Mouse (Mus musculus) cerebellum, postnatal 25 days (tissue): ENCODE data around the gene Uevld.
A peak's percentile ranks its signal among the peaks of the same experiment; 100 is the strongest.
"Not testable (repeated sequence)": the region's sequence is repeated elsewhere in the genome, so short reads cannot be mapped to it uniquely, and the experiment has no call there.

Source experiments
- DNase-seq, 2 experiments: peaks; one replicate each; pipeline ENCODE4 v3.0.0; 2021; ENCODE audit warnings: mixed read lengths in 2 of 2

Uevld gene

GRCm38 (mm10) chr7:46957831-46958691 is at the start of gene Uevld:
Uevld (minus strand) TSS chr7:46958527.
- peak; percentile 98 to 99 for DNase-seq

GRCm38 (mm10) chr7:47007818-47008167 is 49.5 kb upstream of the Uevld start:
- no peak for DNase-seq

DNA sequence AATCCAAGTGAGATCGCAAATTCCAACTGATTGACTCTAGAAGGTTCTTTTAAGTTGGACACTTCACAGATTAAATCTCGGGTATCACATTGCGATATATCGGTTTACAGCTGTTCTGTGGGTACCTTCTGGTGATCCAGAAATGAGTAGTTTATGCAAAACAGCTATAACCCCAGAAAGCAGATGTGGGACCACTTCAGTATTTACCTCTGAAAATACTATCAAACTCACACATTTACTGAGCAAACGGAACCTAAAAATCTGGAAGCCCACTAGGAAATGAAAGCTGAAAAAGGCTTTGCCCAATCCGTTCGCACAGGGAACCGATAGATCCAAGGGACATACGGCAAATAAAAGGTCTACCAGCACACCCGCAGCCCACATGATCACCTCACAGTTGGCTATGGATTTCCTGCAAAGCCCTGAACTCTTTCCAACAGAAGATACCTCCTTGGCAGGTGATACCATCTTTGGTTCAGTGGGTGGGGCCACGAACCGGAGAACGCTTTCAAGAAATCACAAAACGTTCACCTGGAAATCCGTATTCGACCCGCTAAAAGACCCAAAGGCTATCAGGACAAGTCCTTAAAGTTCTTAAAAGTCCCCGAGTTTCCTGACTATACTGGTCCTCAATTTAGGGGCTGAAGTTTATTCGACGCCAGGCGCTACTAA is 48.9 kb upstream of the Uevld start:
- peak in 1 of 2 experiments; percentile 41 for DNase-seq

GRCm38 (mm10) chr7:47003411-47004115 is 45.2 kb upstream of the Uevld start:
- no peak for DNase-seq

DNA sequence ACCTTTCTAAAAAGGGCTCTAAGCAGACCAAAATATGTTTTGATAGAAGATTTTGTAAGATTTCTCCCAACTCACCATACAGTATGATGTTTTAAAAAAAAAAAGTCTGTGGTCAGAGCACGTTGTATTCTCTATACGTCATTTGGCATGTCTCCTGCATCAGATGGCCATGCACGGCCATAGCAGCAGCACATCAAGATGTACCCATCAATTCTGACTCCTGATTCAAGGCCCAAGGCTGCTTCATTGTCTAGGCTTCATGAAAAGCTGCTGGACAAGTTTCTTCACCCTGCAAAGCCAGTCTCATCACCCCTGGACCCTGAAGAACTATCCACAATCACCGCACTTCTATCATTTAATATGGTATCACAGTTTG is 43.6 kb upstream of the Uevld start:
- DNase-seq, result no peak

- DNase-seq, result no peak
Observed at GRCm38 (mm10) chr7:47001125-47001899, 43.0 kb upstream of the Uevld start.

DNA sequence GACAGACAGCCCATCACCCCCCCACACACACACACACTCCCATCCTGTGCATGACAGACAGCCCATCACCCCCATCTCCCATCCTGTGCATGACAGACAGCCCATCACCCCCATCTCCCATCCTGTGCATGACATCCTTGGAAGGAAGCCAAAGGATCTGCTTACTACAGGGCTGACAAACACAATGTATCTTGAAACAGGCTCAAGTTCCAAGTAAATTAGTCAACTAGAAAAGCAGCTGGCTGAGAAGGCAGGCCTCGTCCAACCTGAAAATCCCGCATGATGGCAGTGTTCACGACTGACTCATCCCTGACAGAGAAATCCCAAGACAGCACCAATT is 42.3 kb upstream of the Uevld start:
- DNase-seq, result no peak

GRCm38 (mm10) chr7:46999983-47000643 is 41.8 kb upstream of the Uevld start:
- no peak for DNase-seq

GRCm38 (mm10) chr7:46998942-46999341 is 40.6 kb upstream of the Uevld start:
- DNase-seq, result no peak

GRCm38 (mm10) chr7:46997644-46998395 is 39.5 kb upstream of the Uevld start:
- DNase-seq, result peak; percentile 85 to 86

DNA sequence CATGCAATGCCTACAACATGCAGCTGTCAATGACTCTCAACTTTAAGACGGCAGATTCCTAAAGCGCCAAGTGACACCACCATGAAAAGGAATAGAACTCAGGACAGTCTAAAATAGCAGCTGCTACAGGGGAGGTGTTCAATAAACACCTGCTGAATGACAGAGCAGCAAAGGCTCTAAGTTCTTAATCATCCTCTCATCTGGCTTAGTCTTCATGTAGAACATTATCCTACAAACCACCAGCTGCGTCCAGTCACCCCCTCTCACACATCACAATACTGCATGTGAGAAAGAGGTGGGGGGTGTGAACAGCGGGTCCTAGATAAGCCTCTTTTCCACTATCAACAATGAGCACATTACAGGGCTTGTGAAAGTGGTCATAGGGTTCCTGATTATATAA is 38.7 kb upstream of the Uevld start:
- no peak for DNase-seq

- DNase-seq, result no peak
Observed at GRCm38 (mm10) chr7:46995558-46995957, 37.2 kb upstream of the Uevld start.

DNA sequence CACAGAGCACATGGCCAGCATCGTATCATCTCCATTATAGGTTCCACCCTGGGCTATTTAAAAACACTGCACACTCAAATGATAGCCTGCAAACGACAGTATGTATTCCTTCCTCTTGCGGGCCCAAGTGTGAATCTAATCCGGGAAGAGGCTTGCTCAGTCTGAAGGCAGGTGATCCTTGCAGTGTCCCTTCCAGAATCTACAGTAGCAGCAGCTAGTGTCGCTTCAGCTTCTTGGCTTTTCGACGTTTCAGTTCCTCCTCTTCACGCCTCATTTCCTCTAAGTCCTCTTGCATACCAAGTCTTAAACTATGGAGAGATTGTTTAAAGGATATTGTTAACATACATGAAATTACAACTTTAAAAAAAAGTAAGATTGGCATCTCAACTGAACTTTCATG is 34.8 kb upstream of the Uevld start:
- DNase-seq, result no peak

DNA sequence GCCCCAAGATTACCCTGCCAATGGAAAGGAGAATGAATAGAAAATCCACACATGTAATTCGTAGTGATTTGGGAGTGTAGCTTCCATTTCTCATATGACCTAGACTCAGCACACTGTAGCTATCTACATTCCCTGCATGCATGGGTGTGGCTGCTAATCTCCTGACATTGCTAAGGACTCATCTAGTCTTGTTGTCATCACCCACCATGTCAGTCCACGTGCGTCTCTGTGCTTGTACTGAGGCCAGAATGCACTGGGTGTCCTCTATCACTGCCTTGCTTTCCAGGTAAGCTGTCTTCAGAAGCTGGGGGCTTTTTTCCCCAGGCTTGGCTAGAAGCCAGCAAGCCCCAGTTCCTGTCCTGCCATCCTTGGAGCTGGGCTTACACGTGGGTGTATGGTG is 31.1 kb upstream of the Uevld start:
- not testable (repeated sequence) for DNase-seq

DNA sequence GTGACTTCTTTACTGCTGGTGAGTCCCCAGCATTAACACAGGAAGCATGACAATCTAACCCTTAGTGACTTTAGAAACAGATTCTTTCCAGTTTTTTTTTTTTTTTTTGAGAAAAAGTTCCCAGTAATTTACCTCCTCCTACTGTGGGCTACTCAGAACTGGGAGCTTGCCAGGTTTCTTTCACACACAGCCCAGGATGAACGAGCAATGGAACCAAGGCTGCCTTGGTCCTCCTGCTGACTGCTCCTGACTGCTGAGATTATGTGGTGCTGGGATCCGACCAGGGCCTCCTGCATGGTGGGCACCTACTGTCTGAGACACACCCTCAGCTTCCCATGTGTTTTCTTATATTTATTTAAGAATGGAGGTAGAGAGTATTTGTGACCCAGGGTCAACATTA is 28.7 kb upstream of the Uevld start:
- peak; percentile 14 to 29 for DNase-seq

GRCm38 (mm10) chr7:46986646-46987045 is 28.3 kb upstream of the Uevld start:
- peak; percentile 49 to 60 for DNase-seq

- peak; percentile 46 to 57 for DNase-seq
Observed at GRCm38 (mm10) chr7:46985718-46986505, 27.6 kb upstream of the Uevld start.

DNA sequence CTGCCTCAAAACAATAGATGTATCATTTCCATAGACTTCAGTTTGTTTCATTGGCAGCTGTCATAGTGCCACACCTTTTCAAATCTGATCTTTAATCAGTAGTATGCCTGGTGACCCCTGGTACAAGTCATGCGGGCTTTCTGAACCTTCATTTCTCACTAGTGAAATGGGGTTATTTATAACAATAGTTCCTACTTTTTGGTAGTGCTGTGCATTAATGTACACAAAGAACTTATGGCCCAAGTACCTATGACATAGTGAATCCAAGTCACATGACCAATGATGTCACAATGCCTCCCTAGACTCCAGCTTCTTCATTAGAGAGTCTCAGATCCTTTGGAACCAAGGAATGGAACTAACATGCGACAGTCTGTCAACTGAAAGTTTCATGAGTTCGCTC is 25.0 kb upstream of the Uevld start, which contains the start of gene Gm9999:
Gene Gm9999 (plus strand): TSS at position 301 of the 400 bp plus-strand sequence.
- DNase-seq, result no peak

DNA sequence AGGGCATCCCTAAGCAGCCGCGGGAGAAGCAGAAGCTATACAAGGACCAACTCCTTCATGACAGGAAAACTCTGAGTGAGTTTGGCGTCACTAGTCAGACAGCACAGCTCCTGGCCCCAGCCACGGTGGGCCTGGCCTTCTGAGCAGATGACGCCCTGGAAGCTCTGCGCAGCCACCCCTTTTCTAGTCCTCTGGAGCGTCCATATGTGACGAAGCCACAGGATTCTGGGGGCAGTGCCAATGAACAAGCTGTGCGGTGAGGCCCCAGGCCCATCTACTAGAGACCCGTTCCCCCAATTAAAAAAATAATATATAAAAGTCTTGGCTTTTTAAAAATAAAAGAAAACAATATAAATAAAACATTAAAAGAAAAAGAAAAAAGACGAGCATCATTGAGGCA is 17.1 kb upstream of the Uevld start:
- DNase-seq, result no peak

GRCm38 (mm10) chr7:46974648-46975047 is 16.3 kb upstream of the Uevld start:
- DNase-seq, result no peak

DNA sequence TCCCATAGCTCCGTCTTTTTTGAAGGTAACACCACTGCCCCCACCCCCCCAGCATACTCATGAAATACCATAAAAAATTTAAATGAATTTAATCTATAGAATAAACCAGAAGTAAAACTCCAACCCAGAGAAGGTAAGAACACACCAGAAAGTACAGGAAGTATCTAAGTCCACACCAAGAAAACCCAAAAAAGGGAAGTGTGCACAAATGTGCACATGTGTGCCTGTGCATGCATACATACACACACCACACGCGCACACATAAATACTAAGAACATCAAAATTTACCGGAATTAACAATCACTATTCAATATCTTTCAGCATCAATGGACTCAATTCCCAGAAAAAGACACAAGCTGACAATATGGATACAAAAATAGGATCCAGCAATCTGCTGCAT is 11.6 kb upstream of the Uevld start:
- DNase-seq, result no peak
